Mouse (Mus musculus) small intestine, adult 2 months (tissue): ENCODE measurements around the gene Kdm4a.

Experiments
- CTCF ChIP-seq: fragments of 200-500 bp; IDR thresholded peaks from 2 replicates; pipeline ENCODE4 v1.5.1; 2012; ENCODE audit warnings: low read depth, mild to moderate bottlenecking, control low read depth, inconsistent platforms, low read length, moderate library complexity, mixed read lengths; ENCODE audit not compliant: insufficient replicate concordance, insufficient read length; ENCODE audit errors: extremely low read depth
- POLR2A ChIP-seq: fragments of 200-500 bp; IDR thresholded peaks from 2 replicates; pipeline ENCODE4 v1.6.1; 2012; ENCODE audit warnings: low read depth, mild to moderate bottlenecking, control low read depth, inconsistent platforms, low read length, moderate library complexity

DNA sequence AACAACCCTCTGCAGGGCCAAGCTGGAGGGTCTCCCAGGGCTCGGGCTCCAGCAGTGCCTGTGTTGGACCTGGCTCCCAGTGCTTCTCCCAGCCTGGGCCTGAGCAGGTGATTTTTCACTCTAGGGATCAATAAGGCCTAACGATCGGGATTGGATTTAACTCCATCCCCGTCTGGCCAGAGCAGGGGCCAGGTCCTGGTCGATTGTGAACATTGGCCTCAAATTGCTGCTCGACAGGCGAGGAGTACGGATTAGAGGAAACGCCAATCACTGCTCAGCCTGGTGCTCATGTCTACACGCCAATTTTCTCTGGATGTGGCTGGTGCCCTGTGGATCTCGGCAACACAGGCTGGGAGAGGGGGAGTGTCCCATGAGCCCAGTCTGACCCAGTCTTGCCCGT lies 47.6 kb upstream of the Kdm4a start:
- TF ChIP-seq POLR2A (no peak), CTCF (no peak)
